Mouse (Mus musculus) testis, adult 2 months (tissue): ENCODE data around the gene Emc8.

ENCODE experiments used
- CTCF ChIP-seq: fragments of 200-500 bp; IDR thresholded peaks from 2 replicates; pipeline ENCODE4 v1.5.1; 2012; ENCODE audit warnings: low read depth, mild to moderate bottlenecking, inconsistent platforms, low read length, moderate library complexity; ENCODE audit not compliant: control insufficient read depth, insufficient read depth, insufficient replicate concordance
- POLR2A ChIP-seq: fragments of 200-500 bp; IDR thresholded peaks from 2 replicates; pipeline ENCODE4 v1.6.1; 2012; ENCODE audit warnings: low read depth, mild to moderate bottlenecking, inconsistent platforms, low read length, moderate library complexity; ENCODE audit not compliant: control insufficient read depth

DNA sequence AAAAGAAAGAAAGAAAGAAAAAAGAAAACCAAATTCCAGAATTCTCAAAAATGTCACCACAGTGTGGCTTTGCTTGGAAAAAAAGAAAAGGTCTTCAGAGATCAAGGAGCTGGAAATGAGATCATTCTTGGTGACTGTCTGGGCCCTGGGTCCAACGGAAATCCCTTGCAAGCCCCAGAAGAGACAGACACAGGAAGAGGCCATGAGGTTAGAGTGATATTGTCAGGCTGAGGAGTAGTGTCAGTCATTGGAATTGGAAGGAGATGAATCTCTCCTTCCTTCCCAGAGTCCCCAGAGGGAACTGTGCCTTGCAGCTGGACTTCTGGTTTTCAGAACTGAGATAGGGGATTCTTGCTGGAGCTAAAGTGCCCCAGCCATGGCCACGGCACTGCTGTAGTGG lies 31.2 kb upstream of the Emc8 start:
- TF ChIP-seq POLR2A: no peak
- no peak for TF ChIP-seq CTCF
